Mouse (Mus musculus) spleen, adult 2 months (tissue): ENCODE measurements around the gene Tiam1.

Experiments used
- CTCF ChIP-seq: fragments of 200-500 bp; IDR thresholded peaks from 2 replicates; pipeline ENCODE4 v1.5.1; 2011; ENCODE audit warnings: mild to moderate bottlenecking, inconsistent platforms; ENCODE audit not compliant: insufficient read depth, insufficient read length, insufficient replicate concordance; ENCODE audit errors: extremely low read depth
- POLR2A ChIP-seq: fragments of 200-500 bp; IDR thresholded peaks from 2 replicates; pipeline ENCODE4 v1.6.1; 2011; ENCODE audit warnings: low read depth, low read length, inconsistent platforms

GRCm38 (mm10) chr16:89817861-89818630, 325.5 kb downstream of the Tiam1 start:
- TF ChIP-seq CTCF (no peak), POLR2A (no peak)
